Mouse (Mus musculus): ENCODE measurements around the gene Fggy. TPM values are rescaled to one million over a fixed set of nuclear protein-coding genes. Genes with fewer than 3 reads are reported as not detected.

Gene Fggy
- polyA plus RNA-seq, 1 experiment from 2014 or later, result 5.3 TPM

DNA sequence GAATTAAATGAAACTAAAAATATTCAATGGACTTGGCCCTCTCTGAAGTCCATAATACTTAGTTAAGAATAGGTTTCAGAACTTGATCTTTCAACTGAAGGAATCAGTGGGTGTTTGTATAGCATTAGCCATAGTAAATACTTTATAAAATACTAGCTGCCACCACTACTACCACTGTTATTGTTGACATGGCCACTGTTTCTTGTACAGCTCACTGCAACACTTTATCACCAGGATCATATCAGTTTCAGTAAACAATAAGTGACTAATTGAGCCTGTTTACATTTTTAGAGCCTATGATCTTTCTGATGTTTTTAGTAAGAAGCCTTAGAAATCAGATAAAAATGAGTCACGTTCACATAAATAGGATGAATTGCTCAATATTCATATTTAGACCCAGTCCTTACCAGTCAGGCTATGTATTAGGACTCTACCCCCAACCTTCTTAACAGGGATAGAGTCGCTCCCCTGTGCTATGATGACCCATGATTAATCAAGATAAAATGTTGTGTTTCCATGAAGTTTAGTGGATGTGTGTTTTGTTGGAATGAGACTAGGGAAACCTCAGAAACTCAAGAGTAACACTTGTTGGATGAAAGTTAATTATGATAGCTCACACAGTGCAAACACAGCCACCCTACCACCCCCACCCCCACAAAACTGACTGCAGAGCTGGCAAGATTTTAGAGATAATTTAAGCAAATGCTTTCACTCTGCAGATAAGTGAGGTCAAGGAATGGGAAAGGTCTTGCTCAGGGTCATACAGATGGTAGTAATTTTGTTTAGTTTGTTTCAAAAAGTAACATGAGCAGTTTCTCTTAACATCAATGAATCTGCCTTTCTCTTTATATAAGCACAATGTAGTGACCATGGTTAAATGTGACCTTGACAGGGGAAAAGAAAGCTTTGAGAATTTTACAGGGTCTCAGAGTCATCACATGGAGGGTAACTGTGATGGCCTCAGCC, 352.7 kb downstream of the Fggy start:
- DNase-seq (ENCODE audit: low spot score), result no peak
- no peak overlapping the region for H3K27ac ChIP-seq (replicated peaks)
- no peaks in the 10 kb centered on the region for H3K27me3 ChIP-seq (ENCODE audit: control insufficient read depth, insufficient read depth, low read length)
- H3K36me3 ChIP-seq (ENCODE audit: control insufficient read depth, insufficient read depth, low read length), result no peaks in the 10 kb centered on the region
- no peak overlapping the region for H3K9ac ChIP-seq (ENCODE audit: low read length)
- TF ChIP-seq EP300 (optimal IDR thresholded peaks at IDR 0.05) (no peak), CTCF (IDR thresholded peaks at IDR 0.05; ENCODE audit: low read depth) (no peak)
- H3K9me3 ChIP-seq (ENCODE audit: control insufficient read depth, low read length), result no peaks in the 10 kb centered on the region
- WGBS, result 46% methylated on average over 2 of the region's 2 CpGs
- H3K4me2 ChIP-seq (replicated peaks; ENCODE audit: low read depth), result no peak overlapping the region
- no peak overlapping the region for H3K4me3 ChIP-seq (ENCODE audit: low read depth, low read length)
- no peaks in the 10 kb centered on the region for H3K4me1 ChIP-seq (replicated peaks; ENCODE audit: control insufficient read depth, insufficient read depth)
- no peak for ATAC-seq (ENCODE audit: low FRiP score, low TSS enrichment)

DNA sequence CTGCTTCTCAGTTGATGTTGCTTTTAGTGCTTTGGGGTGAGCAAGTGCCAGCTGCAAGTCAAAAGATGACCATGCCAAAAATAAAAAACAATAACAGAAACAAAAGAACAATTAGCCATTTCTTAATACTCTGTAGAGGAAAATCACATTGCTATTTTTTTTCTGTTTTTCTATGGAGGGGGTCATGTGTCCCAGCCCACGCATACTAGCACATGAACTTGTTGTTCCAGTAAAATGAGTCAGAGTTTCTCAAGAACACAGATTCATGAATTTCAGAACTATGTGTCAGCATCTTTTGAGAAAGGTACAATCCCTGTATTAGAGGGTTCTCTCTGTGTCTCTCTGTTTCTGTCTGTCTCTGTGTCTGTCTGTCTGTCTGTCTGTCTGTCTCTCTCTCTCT, 355.7 kb downstream of the Fggy start:
- Histone ChIP-seq H3K4me3 (ENCODE audit: low read depth, low read length) (no peak overlapping the region), H3K27me3 (ENCODE audit: control insufficient read depth, insufficient read depth, low read length) (no peaks in the 10 kb centered on the region), H3K9ac (ENCODE audit: low read length) (no peak overlapping the region), H3K9me3 (ENCODE audit: control insufficient read depth, low read length) (no peaks in the 10 kb centered on the region), H3K4me2 (replicated peaks; ENCODE audit: low read depth) (no peak overlapping the region), H3K27ac (replicated peaks) (no peak overlapping the region), H3K4me1 (replicated peaks; ENCODE audit: control insufficient read depth, insufficient read depth) (no peaks in the 10 kb centered on the region), H3K36me3 (ENCODE audit: control insufficient read depth, insufficient read depth, low read length) (no peaks in the 10 kb centered on the region)
- no peak for DNase-seq (ENCODE audit: low spot score)
- no peak for TF ChIP-seq EP300 (optimal IDR thresholded peaks at IDR 0.05)
- no peak for ATAC-seq (ENCODE audit: low FRiP score, low TSS enrichment)
- WGBS, result 66% methylated on average over 1 of the region's 1 CpGs

DNA sequence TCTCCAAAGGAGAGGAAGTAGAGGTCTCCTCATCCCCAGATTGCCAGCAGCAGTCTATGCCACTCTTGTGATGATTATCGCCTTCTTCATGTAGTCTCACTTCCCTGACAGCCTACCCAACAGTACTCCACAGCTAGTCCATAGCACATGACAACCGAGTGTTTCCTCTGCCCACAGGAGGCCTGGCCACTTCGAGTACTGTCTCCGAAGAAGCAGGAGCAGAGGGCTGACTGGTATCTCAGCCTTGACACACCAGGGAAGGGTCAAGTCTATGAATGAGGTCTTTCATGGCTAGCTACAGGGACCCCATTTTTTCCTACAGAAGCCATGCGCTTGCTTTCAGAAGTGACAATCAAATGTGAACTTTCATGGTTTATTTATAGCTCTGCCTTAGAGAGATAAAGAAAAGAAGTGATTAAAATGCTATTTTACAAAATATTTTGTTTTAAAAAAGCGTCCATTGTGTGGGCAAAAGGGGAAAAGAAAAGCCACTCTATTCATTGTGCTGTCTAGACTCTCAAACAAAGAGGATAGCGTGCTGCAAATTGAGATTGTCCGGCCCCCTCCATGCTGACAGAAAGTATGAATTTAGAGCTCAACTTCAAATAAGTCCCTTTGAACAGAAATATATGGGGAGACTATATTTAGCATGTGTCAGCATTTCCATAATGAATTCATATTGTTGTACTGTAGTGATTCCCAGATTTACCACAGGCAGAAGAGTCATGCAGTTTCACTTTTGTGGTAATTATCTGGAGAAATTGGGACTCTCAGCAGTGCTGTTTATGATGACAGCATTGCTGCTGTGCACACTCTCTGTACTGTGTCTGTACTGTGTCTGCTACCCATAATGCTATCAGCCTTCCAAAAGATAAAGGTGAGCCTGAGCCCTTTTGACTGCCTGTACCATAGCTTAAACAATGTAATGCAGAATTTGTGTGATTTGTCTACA, 358.6 kb downstream of the Fggy start:
- no peaks in the 10 kb centered on the region for H3K4me1 ChIP-seq (replicated peaks; ENCODE audit: control insufficient read depth, insufficient read depth)
- no peak overlapping the region for H3K27ac ChIP-seq (replicated peaks)
- H3K4me2 ChIP-seq (replicated peaks; ENCODE audit: low read depth), result no peak overlapping the region
- H3K9ac ChIP-seq (ENCODE audit: low read length), result no peak overlapping the region
- H3K27me3 ChIP-seq (ENCODE audit: control insufficient read depth, insufficient read depth, low read length), result no peaks in the 10 kb centered on the region
- TF ChIP-seq CTCF (IDR thresholded peaks at IDR 0.05; ENCODE audit: low read depth), result no peak
- no peak for TF ChIP-seq EP300 (optimal IDR thresholded peaks at IDR 0.05)
- ATAC-seq (ENCODE audit: low FRiP score, low TSS enrichment) (no peak), DNase-seq (ENCODE audit: low spot score) (no peak)
- 74% methylated on average over 8 of the region's 8 CpGs for WGBS
- H3K4me3 ChIP-seq (ENCODE audit: low read depth, low read length), result no peak overlapping the region
- H3K9me3 ChIP-seq (ENCODE audit: control insufficient read depth, low read length), result no peaks in the 10 kb centered on the region
- no peaks in the 10 kb centered on the region for H3K36me3 ChIP-seq (ENCODE audit: control insufficient read depth, insufficient read depth, low read length)

DNA sequence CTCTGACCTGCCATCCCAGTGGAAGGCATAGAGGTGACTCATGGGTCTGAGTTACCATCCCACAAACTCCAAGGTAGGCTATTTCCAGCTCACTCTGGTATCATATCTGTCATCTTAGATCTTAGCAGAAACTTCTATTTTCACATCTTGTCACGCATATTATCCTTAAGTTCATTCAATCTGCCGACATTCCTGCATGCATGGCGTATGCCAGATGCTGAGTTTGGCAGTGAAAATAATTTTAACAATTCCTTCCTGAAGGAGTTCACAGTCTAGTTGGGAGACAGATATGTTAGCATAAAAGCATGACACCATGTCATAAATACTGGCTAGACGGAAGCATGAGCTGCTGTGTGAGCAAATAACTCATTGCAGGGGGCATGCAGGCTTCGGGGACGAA, 360.4 kb downstream of the Fggy start:
- Histone ChIP-seq H3K36me3 (ENCODE audit: control insufficient read depth, insufficient read depth, low read length) (no peaks in the 10 kb centered on the region), H3K27me3 (ENCODE audit: control insufficient read depth, insufficient read depth, low read length) (no peaks in the 10 kb centered on the region), H3K4me1 (replicated peaks; ENCODE audit: control insufficient read depth, insufficient read depth) (no peaks in the 10 kb centered on the region), H3K4me2 (replicated peaks; ENCODE audit: low read depth) (no peak overlapping the region), H3K4me3 (ENCODE audit: low read depth, low read length) (no peak overlapping the region), H3K27ac (replicated peaks) (no peak overlapping the region), H3K9ac (ENCODE audit: low read length) (no peak overlapping the region), H3K9me3 (ENCODE audit: control insufficient read depth, low read length) (no peaks in the 10 kb centered on the region)
- DNase-seq (ENCODE audit: low spot score) (no peak), ATAC-seq (ENCODE audit: low FRiP score, low TSS enrichment) (no peak)
- TF ChIP-seq CTCF (IDR thresholded peaks at IDR 0.05; ENCODE audit: low read depth) (no peak), EP300 (optimal IDR thresholded peaks at IDR 0.05) (no peak)
- 57% methylated on average over 6 of the region's 6 CpGs for WGBS

DNA sequence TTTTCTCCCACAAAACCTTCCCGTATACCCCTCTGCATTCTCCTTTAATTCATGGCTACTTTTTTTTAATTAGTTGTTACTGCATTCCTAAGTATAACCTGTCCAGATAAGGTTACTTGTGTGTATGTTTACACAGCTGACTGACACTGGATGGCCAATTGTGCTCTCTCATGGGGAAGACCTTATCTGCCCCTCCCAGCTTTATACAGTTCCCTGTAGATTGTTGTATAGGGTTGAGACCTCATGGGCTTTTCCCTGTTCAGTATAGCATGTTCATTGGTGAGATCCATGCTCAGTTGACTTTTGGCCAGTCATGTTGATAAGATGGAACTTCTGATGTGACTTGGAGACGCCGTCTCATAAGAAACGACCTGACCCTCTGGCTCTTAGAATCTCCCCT, 363.1 kb downstream of the Fggy start:
- H3K27ac ChIP-seq (replicated peaks), result no peak overlapping the region
- H3K27me3 ChIP-seq (ENCODE audit: control insufficient read depth, insufficient read depth, low read length), result no peaks in the 10 kb centered on the region
- ATAC-seq (ENCODE audit: low FRiP score, low TSS enrichment) (no peak), DNase-seq (ENCODE audit: low spot score) (no peak)
- no peaks in the 10 kb centered on the region for H3K36me3 ChIP-seq (ENCODE audit: control insufficient read depth, insufficient read depth, low read length)
- H3K9ac ChIP-seq (ENCODE audit: low read length), result no peak overlapping the region
- no peak overlapping the region for H3K4me2 ChIP-seq (replicated peaks; ENCODE audit: low read depth)
- no peaks in the 10 kb centered on the region for H3K4me1 ChIP-seq (replicated peaks; ENCODE audit: control insufficient read depth, insufficient read depth)
- no peaks in the 10 kb centered on the region for H3K9me3 ChIP-seq (ENCODE audit: control insufficient read depth, low read length)
- 63% methylated on average over 4 of the region's 4 CpGs for WGBS
- no peak for TF ChIP-seq EP300 (optimal IDR thresholded peaks at IDR 0.05)
- no peak for TF ChIP-seq CTCF (IDR thresholded peaks at IDR 0.05; ENCODE audit: low read depth)
- H3K4me3 ChIP-seq (ENCODE audit: low read depth, low read length), result no peak overlapping the region
